Mouse (Mus musculus): Measurements from ENCODE around the gene Hpcal4. TPM values are rescaled to one million over a fixed set of nuclear protein-coding genes. Genes with fewer than 3 reads are reported as not detected.
"Not testable (repeated sequence)": the region's sequence is repeated elsewhere in the genome, so short reads cannot be mapped to it uniquely, and the experiment has no call there.

Gene Hpcal4
- 100 to 1,000 TPM; 350 to 371 TPM for total RNA-seq (2021)
- long read RNA-seq, experiment 1, full-length matches to known transcripts: 305 of 444 reads
- long read RNA-seq, experiment 1, partial matches to known transcripts: 137 of 444 reads
- long read RNA-seq, experiment 1, other reads (novel, unspliced or antisense): 2 of 444 reads
- long read RNA-seq, experiment 2, full-length matches to known transcripts: 275 of 406 reads
- long read RNA-seq, experiment 2, partial matches to known transcripts: 128 of 406 reads
- long read RNA-seq, experiment 2, other reads (novel, unspliced or antisense): 3 of 406 reads

DNA sequence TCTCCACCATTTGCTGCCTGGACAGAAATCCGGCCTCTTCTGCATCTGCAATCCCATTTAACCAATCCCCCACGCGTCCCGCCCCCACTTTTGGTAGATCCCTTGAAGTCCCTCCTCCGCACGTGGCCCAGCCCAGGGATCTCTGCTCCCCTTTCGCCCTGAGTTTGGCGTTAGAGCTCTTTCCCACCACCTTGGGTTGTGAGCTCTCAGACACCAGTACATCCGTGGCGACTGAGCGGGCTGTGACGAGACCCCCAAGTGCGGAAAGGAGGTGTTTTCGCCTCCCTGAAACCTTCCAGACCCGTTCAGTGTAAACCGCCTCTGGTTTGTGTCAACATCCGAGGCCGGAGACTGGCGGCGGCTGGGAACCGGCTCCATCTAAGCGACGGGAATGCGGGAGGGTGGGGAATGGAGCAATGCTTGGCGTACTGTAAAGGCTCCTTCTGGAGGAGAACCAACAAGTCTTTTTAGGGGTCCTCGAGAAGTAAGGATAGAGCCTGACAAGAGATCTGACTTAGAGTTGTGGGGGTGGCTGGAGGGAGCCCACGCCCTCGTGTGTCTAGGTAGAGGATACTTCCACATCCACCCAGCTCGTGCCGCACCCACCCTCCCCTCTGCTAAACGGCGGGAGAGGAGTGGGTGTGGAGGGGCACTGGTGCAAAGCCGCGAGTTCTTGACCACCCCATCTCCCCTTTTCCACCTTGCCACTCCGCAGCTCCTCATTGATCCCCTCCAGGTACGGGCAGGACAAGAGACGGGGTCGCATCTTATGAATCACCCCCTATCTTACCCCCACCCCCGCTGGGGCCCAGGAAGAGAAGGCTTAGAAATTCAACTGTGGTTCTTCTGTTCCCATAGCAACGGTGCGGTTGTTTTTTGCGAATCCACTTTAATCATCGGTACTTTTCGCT lies at the start of gene Hpcal4:
Hpcal4 (plus strand) TSS at position 900 of the 911 bp plus-strand sequence.
- DNase-seq (ENCODE audit: low spot score in 2 of 2): peak; percentile 57 to 69
- intact Hi-C loops (cut with DNase I): no loop called here

DNA sequence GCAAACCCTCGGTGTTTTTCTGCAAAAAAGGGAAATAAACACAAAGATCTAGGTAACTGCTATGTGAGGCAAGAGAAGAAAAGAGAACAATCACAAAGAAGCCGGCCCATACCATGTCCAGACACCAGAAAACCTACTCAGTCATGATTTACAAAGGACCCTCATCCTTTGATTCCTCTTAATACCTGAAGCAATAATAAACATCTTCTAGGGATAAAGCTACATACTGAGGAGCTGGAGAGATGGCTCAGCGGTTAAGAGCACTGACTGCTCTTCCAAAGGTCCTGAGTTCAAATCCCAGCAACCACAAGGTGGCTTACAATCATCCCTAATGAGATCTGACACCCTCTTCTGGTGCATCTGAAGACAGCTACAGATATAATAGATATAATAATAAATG lies 45.5 kb upstream of the Hpcal4 start:
- intact Hi-C loops (cut with DNase I): no loop called here
- DNase-seq (ENCODE audit: low spot score in 2 of 2): no peak

DNA sequence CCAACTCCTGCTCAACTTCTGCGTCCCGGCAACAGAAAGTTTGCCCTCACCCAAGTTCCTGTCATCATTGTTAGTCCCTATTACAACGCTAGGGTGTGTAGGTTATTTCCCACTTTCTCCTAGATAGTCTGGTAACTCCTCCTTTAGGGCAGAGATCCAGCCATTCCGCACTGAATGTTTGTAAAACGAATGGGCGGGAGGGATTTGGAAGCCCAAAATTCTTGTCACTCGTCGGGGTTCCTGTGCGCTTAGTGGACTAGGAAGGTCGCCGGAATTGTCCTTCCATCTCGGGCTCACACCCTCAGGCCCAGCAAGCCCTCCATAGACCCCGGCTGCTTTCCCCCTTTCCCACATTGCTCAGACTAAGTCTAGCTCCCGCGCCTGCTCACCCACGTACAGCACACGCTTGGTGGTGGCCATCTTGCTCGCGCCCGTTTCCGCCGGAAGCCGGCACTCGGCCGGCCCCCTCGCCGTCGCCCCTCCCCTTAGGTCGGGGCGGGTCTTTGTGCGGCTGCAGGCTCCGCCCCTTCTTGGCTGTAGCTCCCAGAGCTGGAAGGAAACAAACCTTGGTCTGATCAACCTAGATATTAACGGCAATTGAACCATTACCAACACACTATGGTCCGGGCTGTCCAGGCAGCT lies 43.4 kb upstream of the Hpcal4 start, which contains the start of gene Ppie:
Ppie (minus strand) TSS at position 439 of the 642 bp plus-strand sequence.
- intact Hi-C loops (cut with DNase I): no loop called here
- peak; percentile 58 to 68 for DNase-seq (ENCODE audit: low spot score in 2 of 2)

- peak; percentile 54 to 59 for DNase-seq (ENCODE audit: low spot score in 2 of 2)
These were observed 35.4 kb upstream of the Hpcal4 start for GRCm38 (mm10) chr4:123147446-123148150.

DNA sequence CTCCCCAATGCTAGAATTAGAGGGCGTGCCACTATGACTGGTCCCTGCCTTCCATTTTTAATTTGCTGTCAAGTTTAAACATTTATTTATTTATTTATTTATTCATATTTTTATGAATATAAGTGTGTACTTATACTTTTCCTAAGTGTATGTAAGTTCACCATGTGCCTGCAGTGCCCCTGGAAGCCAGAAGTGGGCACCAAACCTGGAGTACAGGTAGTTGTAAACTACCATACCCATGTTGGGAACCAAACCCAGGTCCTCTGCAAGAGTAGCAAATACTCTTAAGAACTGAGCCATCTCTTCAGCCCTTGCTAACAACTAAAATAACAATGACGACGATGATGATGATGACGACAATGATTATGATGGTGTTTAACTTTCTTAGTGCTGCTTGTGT lies 31.0 kb upstream of the Hpcal4 start:
- no peak for DNase-seq (ENCODE audit: low spot score in 2 of 2)
- intact Hi-C loops (cut with DNase I): no loop called here

More at GRCm38 (mm10) chr4:123147446-123148150, 35.4 kb upstream of the Hpcal4 start:
- intact Hi-C loops (cut with DNase I): no loop called here

- peak; percentile 75 to 85 for DNase-seq (ENCODE audit: low spot score in 2 of 2)
- intact Hi-C loops (cut with DNase I): no loop called here
These were observed 30.1 kb upstream of the Hpcal4 start for GRCm38 (mm10) chr4:123152976-123153375.

- peak; percentile 67 to 77 for DNase-seq (ENCODE audit: low spot score in 2 of 2)
- intact Hi-C loops (cut with DNase I): loop anchor here (2.0 to 5.0 kb wide), 2 partner anchors 47 to 100 kb away; partner anchors contain the start of gene Nt5c1a
These were observed 28.0 kb upstream of the Hpcal4 start for GRCm38 (mm10) chr4:123155004-123155403.

GRCm38 (mm10) chr4:123155427-123155826 lies 27.6 kb upstream of the Hpcal4 start:
- intact Hi-C loops (cut with DNase I): loop anchor here (2.0 to 5.0 kb wide), 2 partner anchors 47 to 99 kb away; partner anchors contain the start of gene Nt5c1a
- DNase-seq (ENCODE audit: low spot score in 2 of 2): no peak

DNA sequence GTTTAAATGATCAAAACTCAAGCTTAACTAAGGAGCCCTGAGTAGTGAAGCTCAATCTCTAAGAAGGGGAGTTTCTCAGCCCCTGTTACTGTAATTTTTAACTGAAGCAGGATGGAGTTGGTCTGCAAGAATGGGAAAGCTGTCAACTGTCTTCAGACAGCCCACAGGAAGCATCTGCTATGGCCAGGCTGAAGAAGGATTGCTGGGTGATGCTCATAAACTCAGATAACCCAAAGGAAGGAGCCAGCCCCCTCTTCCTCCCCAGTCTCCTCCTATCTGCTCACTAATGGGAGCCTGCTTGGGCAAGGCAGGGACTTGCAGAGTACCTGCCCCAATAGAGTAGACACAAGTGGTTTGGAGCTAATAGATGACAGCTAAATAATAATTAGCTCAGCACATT lies 27.2 kb upstream of the Hpcal4 start:
- intact Hi-C loops (cut with DNase I): loop anchor here (2.0 to 5.0 kb wide), 2 partner anchors 46 to 99 kb away; partner anchors contain the start of gene Nt5c1a
- DNase-seq (ENCODE audit: low spot score in 2 of 2): no peak

DNA sequence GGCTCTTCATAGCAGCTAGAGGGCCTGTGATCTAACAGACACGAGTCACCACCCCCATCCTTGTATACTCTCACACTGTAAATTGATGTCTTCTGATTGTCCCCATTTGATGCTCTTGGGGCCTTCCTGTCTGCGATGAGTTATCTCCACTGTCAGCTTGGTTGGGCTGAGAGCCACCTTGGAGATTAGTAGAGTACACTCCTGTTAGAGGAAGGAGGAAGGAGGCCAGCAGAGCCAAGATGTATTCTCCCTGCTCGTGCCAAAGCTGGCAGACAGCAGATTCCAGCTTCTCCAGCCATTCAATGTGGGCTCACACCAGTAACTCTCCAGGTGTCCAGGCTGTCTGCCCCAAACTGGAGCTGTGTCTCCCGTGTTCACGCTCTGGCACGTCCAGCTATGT lies 22.5 kb upstream of the Hpcal4 start:
- intact Hi-C loops (cut with DNase I): no loop called here
- no peak for DNase-seq (ENCODE audit: low spot score in 2 of 2)

- not testable (repeated sequence) for DNase-seq (ENCODE audit: low spot score in 2 of 2)
These were observed 21.8 kb upstream of the Hpcal4 start for GRCm38 (mm10) chr4:123161251-123161650.

GRCm38 (mm10) chr4:123162305-123162917 lies 20.6 kb upstream of the Hpcal4 start:
- no peak for DNase-seq (ENCODE audit: low spot score in 2 of 2)
- intact Hi-C loops (cut with DNase I): no loop called here

More at GRCm38 (mm10) chr4:123161251-123161650, 21.8 kb upstream of the Hpcal4 start:
- intact Hi-C loops (cut with DNase I): not testable (repeated sequence)

GRCm38 (mm10) chr4:123164157-123164556 lies 18.9 kb upstream of the Hpcal4 start:
- DNase-seq (ENCODE audit: low spot score in 2 of 2): peak; percentile 46 to 55
- intact Hi-C loops (cut with DNase I): no loop called here

- intact Hi-C loops (cut with DNase I): no loop called here
- DNase-seq (ENCODE audit: low spot score in 2 of 2): no peak
These were observed 11.2 kb upstream of the Hpcal4 start for GRCm38 (mm10) chr4:123171811-123172210.

- intact Hi-C loops (cut with DNase I): no loop called here
- peak; percentile 87 to 95 for DNase-seq (ENCODE audit: low spot score in 2 of 2)
These were observed 421 bp downstream of the Hpcal4 start for GRCm38 (mm10) chr4:123183239-123184056.

DNA sequence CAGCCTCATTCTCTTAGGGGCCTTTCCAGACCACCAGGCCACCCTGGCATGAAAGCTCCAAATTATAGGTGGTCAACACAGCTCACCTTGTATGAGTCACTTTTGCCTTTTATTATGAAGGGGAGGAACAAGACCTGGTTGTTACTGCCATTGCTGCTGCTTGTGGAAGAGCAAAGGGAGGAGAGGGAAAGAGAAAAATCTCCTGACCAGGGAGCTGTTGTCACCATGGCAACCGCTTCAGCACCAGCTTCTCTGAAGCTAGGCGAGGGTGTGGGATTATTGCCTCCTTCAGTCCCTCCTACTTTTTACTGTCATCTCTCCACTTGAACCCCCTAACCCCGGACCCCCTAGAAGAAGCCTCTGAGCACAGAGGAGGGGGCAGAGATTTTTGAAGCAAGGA lies 1.8 kb downstream of the Hpcal4 start:
- intact Hi-C loops (cut with DNase I): no loop called here

DNA sequence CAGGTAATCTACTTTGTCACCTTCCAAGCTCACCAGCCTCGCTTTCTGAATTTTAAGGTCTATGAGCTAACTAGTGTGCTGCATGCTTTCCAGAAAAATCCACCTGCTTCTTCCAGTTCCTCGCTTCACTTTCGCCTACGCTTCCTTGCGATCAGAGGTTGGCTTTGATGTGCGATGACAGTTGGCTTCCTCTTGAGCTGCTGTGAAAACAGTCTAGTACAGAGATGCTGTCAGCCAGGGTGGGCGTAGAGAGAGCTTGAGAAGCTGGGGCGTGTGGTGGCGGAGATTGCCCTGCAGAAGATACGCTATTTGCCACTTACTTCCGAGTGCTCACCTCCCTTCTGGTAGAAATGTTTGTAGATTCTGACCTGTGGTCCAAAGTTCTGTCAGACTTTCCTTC lies 9.3 kb downstream of the Hpcal4 start:
- DNase-seq (ENCODE audit: low spot score in 2 of 2): peak; percentile 57

More for the DNA sequence above, 1.8 kb downstream of the Hpcal4 start:
- DNase-seq (ENCODE audit: low spot score in 2 of 2): peak; percentile 58 to 69

DNA sequence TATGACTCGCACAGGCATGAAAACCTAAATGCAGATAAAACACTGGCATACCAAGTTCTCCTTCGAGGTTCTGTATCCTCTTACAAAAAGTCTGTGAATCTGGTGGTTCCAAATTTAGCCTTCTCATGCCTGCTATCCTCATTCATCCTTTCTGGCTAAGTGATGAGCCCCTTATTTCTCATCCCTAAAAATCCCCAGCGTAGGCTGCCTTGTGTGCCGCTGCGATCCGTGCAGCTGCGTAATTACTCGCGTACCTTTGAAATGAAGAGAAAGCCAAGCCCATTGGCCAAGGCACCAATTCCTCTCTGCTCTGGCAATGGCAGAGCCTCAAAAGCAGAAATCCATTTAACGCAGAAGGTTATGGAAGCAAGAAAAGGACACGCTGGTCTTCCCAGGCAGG lies 10.8 kb downstream of the Hpcal4 start:
- DNase-seq (ENCODE audit: low spot score in 2 of 2): peak in 1 of 2 experiments; percentile 38
- intact Hi-C loops (cut with DNase I): no loop called here

More for the DNA sequence above, 9.3 kb downstream of the Hpcal4 start:
- intact Hi-C loops (cut with DNase I): no loop called here
